Mouse (Mus musculus) lung, embryonic 14.5 days (tissue): ENCODE results near the gene Sh3gl1. TPM values are rescaled to one million over a fixed set of nuclear protein-coding genes. Genes with fewer than 3 reads are reported as not detected.
A peak's percentile ranks its signal among the peaks of the same experiment; 100 is the strongest.

ENCODE experiments used
- ATAC-seq: fragments of 200-750 bp; cut with Nextera tagmentation; 2 replicates; pipeline ENCODE4 v1.8.0; 2017; ENCODE audit warnings: mild to moderate bottlenecking, moderate TSS enrichment, moderate library complexity; ENCODE audit not compliant: insufficient read depth
- DNase-seq: peaks from one replicate; pipeline ENCODE4 v3.0.0-alpha.2; 2015
- H3K27ac ChIP-seq: fragments of 300-500 bp; sonication (generic); 2 replicates; pipeline ENCODE4 v1.5.1; 2014; ENCODE audit warnings: low read depth, mild to moderate bottlenecking, moderate library complexity
- H3K27me3 ChIP-seq: fragments of 300-500 bp; sonication (generic); 2 replicates; pipeline ENCODE4 v1.6.1; 2014; ENCODE audit warnings: low read length, control low read depth; ENCODE audit not compliant: insufficient read depth
- H3K36me3 ChIP-seq: fragments of 300-500 bp; sonication (generic); 2 replicates; pipeline ENCODE4 v1.6.1; 2014; ENCODE audit warnings: control low read depth; ENCODE audit not compliant: insufficient read depth
- H3K4me1 ChIP-seq: fragments of 300-500 bp; sonication (generic); 2 replicates; pipeline ENCODE4 v1.6.1; 2014; ENCODE audit warnings: antibody characterized with exemption, control low read depth; ENCODE audit not compliant: insufficient read depth
- H3K4me2 ChIP-seq: fragments of 300-500 bp; sonication (generic); 2 replicates; pipeline ENCODE4 v1.6.1; 2014; ENCODE audit warnings: mild to moderate bottlenecking
- H3K4me3 ChIP-seq: fragments of 300-500 bp; sonication (generic); 2 replicates; pipeline ENCODE4 v1.5.1; 2014; ENCODE audit warnings: low read depth, low read length
- H3K9ac ChIP-seq: fragments of 300-500 bp; sonication (generic); 2 replicates; pipeline ENCODE4 v1.6.1; 2014
- H3K9me3 ChIP-seq: fragments of 300-500 bp; sonication (generic); 2 replicates; pipeline ENCODE4 v1.6.1; 2016; ENCODE audit warnings: low read depth, low read length, control low read depth
- CTCF ChIP-seq: IDR thresholded peaks from 2 replicates; pipeline ENCODE4 v1.5.1; 2016; ENCODE audit warnings: antibody characterized with exemption, low read depth
- WGBS: fragments of 180-500 bp; shearing (Covaris S2); extraction: QIAGEN DNeasy Blood & Tissue Kit; methylation state at CpG from one replicate; pipeline ENCODE4 v1.1.7; 2014; 5-methylcytosine and 5-hydroxymethylcytosine counted together
- polyA plus RNA-seq: library from polyadenylated mRNA; unstranded; fragments of >200 nt; fragmentation: Nextera tagmentation; extraction: Ambion mirVana; gene quantifications from 2 replicates; pipeline ENCODE4 v1.2.1, GENCODE M21; 2014

The Sh3gl1 gene
- polyA plus RNA-seq, 1 experiment from 2014 or later = 160 TPM

DNA sequence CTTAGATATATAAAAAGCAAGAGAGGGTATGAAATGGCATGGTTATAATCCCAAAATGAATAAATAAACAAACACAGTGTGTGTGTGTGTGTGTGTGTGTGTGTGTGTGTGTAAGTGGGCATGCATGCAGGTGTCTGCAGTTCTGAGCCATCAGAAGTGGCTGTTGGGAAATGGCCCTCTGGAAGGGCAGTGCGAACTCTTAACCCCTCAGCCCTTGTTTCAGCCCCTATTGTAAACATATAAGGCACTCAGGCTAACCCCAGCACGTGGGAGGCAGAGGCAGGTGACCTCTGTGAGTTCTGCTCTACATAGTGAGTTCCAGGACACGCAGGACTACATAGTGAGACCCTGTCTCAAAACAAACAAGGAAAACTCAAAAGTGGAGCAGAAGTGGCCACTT is 59.1 kb downstream of the Sh3gl1 start:
- TF ChIP-seq CTCF = no peak
- no peak for ATAC-seq
- WGBS = 24% methylated on average over 3 of the region's 3 CpGs
- 0 out of 2 replicates have a peak, but pooled peaks cover 3% of the 10 kb centered on the region for H3K36me3 ChIP-seq
- no peak for DNase-seq
- no peaks in the 10 kb centered on the region for H3K4me1 ChIP-seq
- no peak overlapping the region for H3K4me3 ChIP-seq
- no peaks in the 10 kb centered on the region for H3K27me3 ChIP-seq
- H3K9me3 ChIP-seq = no peaks in the 10 kb centered on the region
- no peak overlapping the region for H3K4me2 ChIP-seq
- no peak overlapping the region for H3K9ac ChIP-seq
- H3K27ac ChIP-seq = no peak overlapping the region

DNA sequence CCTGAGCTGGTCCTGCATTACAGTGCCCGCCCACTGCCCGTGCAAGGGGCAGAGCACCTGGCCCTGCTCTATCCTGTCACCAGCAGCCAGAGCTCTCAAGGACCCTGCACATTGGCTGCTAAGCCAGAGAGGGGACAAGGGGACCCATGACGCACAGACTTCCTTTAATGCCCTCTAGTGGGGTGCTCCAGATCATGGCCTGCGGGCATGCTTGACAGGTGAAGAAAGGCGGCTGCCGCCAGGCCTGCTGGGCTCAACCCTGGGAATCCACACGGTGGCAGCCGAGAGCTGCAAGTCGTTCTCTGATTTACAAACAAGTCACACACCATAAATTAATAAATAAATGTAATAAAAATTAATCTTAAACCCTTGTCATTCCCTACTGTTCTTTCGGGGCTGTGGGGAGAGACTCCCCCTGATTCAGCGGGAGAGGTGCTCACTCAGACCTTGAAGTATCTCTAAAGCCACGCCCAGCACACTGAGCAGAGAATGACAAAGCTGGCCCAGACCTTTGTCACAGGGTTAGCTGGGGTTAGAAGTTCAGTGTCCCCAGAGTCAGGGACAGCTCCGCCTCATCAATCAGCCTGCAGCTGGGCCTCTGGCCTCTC is 60.1 kb downstream of the Sh3gl1 start:
- Histone ChIP-seq H3K4me2 (peak overlapping the region; percentile 3; the same call in 1 of the 2 replicates), H3K9me3 (no peaks in the 10 kb centered on the region), H3K27ac (no peak overlapping the region), H3K36me3 (0 out of 2 replicates have a peak, but pooled peaks cover 3% of the 10 kb centered on the region), H3K4me3 (no peak overlapping the region), H3K4me1 (no peaks in the 10 kb centered on the region), H3K9ac (no peak overlapping the region), H3K27me3 (peaks cover 4% of the 10 kb centered on the region; the same call in 1 of the 2 replicates)
- ATAC-seq (peak; percentile 81), DNase-seq (peak; percentile 87)
- 12% methylated on average over 13 of the region's 13 CpGs for WGBS
- peak; percentile 80 for TF ChIP-seq CTCF

DNA sequence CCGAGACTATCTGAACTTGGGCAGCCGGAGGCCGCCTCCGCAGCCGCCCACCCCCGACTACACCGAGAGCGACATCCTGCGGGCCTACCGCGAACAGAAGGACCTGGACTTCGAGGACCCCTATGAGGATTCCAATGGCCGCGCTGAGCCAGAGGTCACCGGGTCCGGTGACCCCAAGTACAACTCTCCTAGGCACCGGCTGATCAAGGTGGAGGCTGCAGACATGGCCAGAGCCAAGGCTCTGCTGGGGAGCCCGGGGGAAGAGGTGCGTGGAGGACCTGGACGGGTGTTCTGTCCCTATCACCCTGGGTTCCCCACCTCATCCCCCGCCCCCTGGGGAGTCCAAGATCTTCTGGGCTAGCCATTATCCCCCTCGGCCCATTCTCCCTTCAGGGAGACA is 65.0 kb downstream of the Sh3gl1 start:
- 31% methylated on average over 22 of the region's 22 CpGs for WGBS
- Histone ChIP-seq H3K4me1 (0 out of 2 replicates have a peak, but pooled peaks cover 3% of the 10 kb centered on the region), H3K36me3 (peaks cover 20% of the 10 kb centered on the region; the same call in 1 of the 2 replicates), H3K9ac (no peak overlapping the region; the same call in 1 of the 2 replicates), H3K27ac (no peak overlapping the region), H3K27me3 (peaks cover 16% of the 10 kb centered on the region; the same call in 1 of the 2 replicates), H3K9me3 (no peaks in the 10 kb centered on the region), H3K4me3 (peak overlapping the region; percentile 48), H3K4me2 (peak overlapping the region; percentile 90; the same call in 1 of the 2 replicates)
- no peak for DNase-seq
- TF ChIP-seq CTCF = no peak
- no peak for ATAC-seq

DNA sequence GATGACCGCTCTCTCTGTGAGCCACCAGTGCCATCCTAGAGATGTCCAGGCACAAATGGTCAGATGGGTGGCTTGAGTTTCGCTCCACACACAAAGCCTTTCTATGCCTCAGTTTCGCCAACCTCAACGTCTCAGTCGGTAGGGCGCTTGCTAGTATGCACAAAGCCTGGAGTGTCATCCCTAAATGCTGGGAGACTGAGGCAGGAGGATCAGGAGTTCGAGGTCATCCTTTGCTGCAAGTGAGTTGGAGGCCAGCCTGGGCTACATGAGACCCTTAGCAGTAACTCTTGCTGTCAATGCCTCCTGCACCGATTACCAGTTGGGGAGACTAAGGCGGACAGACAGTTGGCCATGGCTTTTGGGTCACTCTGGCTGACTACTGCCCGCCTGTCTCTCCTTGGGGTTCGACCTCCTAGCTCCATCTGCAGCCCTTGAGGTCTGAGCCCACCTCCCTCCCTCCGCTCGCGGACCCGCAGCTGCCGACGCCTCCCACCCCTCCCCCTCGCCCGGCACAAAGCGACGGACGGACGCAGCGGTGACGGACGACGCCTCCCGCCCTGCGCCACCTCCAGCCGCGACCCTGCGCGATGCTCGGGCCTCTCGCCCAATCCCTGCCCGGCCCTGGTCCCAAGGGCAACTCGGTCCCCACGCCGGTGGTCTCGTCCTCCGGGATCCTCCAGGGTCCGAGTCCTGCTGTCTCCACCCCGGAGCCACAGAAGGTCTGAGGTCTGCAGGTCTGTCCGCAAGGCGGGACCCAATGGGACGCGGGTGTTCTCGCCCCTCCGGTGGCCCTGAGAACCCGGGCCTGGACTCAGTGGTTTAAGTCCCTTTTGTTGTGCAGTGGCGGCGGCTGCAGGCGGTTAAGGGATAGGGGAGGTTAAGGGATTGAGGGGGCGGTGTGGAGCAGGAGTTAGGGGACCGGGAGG is 66.2 kb downstream of the Sh3gl1 start, which contains the start of gene Shd:
Shd (plus strand) TSS at position 502 of the 926 bp plus-strand sequence.
- 8% methylated on average over 55 of the region's 55 CpGs for WGBS
- Histone ChIP-seq H3K4me1 (0 out of 2 replicates have a peak, but pooled peaks cover 3% of the 10 kb centered on the region), H3K4me2 (peak within 1 kb of the TSS; percentile 90), H3K36me3 (peaks cover 25% of the 10 kb centered on the region; the same call in 1 of the 2 replicates), H3K9ac (peak within 1 kb of the TSS; percentile 65), H3K4me3 (peak within 1 kb of the TSS; percentile 48), H3K27me3 (peaks cover 16% of the 10 kb centered on the region; the same call in 1 of the 2 replicates), H3K9me3 (no peaks in the 10 kb centered on the region), H3K27ac (no peak within 1 kb of the TSS)
- DNase-seq (peak; percentile 59), ATAC-seq (peak; percentile 68)
- 0 out of 2 replicates have a peak, but pooled peaks have one; percentile 18 for TF ChIP-seq CTCF

DNA sequence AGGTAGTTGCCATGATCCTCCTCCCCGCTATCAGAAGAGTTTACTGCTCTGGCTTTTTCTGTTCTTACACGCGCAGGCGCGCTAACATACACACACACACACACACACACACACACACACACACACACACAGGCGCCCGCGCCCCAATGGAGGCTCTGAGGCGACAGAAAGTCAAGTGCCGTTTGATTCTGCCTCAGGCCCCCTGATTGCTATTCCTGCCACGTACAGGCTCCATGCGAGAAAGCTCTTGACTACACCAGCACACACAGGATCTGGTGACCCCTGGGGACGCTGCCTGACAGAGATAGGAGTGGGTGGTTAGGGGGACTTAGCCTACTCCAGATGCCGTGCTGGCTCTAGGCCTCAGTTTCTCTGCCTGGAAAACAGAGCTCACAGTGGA is 66.9 kb downstream of the Sh3gl1 start:
- no peak overlapping the region for H3K27ac ChIP-seq
- H3K4me3 ChIP-seq = no peak overlapping the region
- DNase-seq = no peak
- peaks cover 16% of the 10 kb centered on the region; the same call in 1 of the 2 replicates for H3K27me3 ChIP-seq
- 0 out of 2 replicates have a peak overlapping the region, but pooled peaks have one; percentile 90 for H3K4me2 ChIP-seq
- 0 out of 2 replicates have a peak, but pooled peaks cover 3% of the 10 kb centered on the region for H3K4me1 ChIP-seq
- ATAC-seq = no peak
- H3K36me3 ChIP-seq = peaks cover 32% of the 10 kb centered on the region; the same call in 1 of the 2 replicates
- WGBS = 49% methylated on average over 14 of the region's 14 CpGs
- TF ChIP-seq CTCF = no peak
- H3K9ac ChIP-seq = no peak overlapping the region
- no peaks in the 10 kb centered on the region for H3K9me3 ChIP-seq

DNA sequence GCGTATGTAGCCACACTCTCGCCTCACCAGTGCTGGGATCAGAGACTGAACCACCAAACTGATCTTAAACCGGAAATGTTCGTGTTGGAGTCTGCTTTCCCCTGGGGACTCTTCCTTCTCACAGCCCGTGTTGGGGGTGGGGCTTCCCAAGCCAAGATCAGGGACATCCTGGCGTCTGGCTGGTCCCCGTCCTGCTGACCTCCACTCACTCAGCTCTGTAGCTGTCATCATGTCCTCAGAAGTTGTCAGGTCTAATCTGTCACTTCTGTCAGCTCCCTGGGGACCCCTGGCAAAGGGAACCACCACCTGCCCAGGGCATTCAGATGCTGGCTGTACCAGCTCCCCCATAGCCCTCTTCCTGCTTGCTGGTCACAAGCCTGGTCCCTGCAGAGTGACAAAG is 68.2 kb downstream of the Sh3gl1 start:
- DNase-seq (no peak), ATAC-seq (no peak)
- no peak overlapping the region for H3K9ac ChIP-seq
- no peak for TF ChIP-seq CTCF
- no peak overlapping the region for H3K4me2 ChIP-seq
- H3K27me3 ChIP-seq = peaks cover 16% of the 10 kb centered on the region; the same call in 1 of the 2 replicates
- 0 out of 2 replicates have a peak, but pooled peaks cover 3% of the 10 kb centered on the region for H3K4me1 ChIP-seq
- no peak overlapping the region for H3K4me3 ChIP-seq
- H3K9me3 ChIP-seq = no peaks in the 10 kb centered on the region
- WGBS = 46% methylated on average over 7 of the region's 7 CpGs
- peaks cover 42% of the 10 kb centered on the region; the same call in 1 of the 2 replicates for H3K36me3 ChIP-seq
- no peak overlapping the region for H3K27ac ChIP-seq
